Mouse (Mus musculus) gonadal fat pad, adult 2 months (tissue): ENCODE data around the gene Rbm10. TPM values are rescaled to one million over a fixed set of nuclear protein-coding genes. Genes with fewer than 3 reads are reported as not detected.

Experiments
- DNase-seq: peaks from one replicate; pipeline ENCODE4 v3.0.0-alpha.2; 2012; ENCODE audit warnings: low read depth
- polyA plus RNA-seq: library from polyadenylated mRNA; depleted of rRNA; stranded (reverse); fragments of >200 nt; gene quantifications from 2 replicates; pipeline ENCODE4 v1.2.3, GENCODE M21; 2012; rRNA removed

Gene Rbm10
- polyA plus RNA-seq = 63.4 and 66.5 TPM in 2 replicates

GRCm38 (mm10) chrX:20617176-20617902 is at the start of gene Rbm10, which contains the start of gene Ndufb11:
Gene Rbm10 (plus strand): TSS chrX:20617503.
Gene Ndufb11 (minus strand): TSS chrX:20617619.
- peak; percentile 37 for DNase-seq

- DNase-seq = no peak
Measured at GRCm38 (mm10) chrX:20571024-20571423, 46.3 kb upstream of the Rbm10 start.

GRCm38 (mm10) chrX:20572683-20573082 is 44.6 kb upstream of the Rbm10 start:
- no peak for DNase-seq

GRCm38 (mm10) chrX:20573927-20574326 is 43.4 kb upstream of the Rbm10 start:
- DNase-seq = no peak

- no peak for DNase-seq
Measured at GRCm38 (mm10) chrX:20587968-20588367, 29.3 kb upstream of the Rbm10 start.

GRCm38 (mm10) chrX:20608500-20608899 is 8.8 kb upstream of the Rbm10 start:
- no peak for DNase-seq

- DNase-seq = no peak
Measured at GRCm38 (mm10) chrX:20616861-20617175, 485 bp upstream of the Rbm10 start.

GRCm38 (mm10) chrX:20617903-20618399 is 648 bp downstream of the Rbm10 start:
- DNase-seq = no peak

GRCm38 (mm10) chrX:20638141-20638540 is 20.8 kb downstream of the Rbm10 start:
- no peak for DNase-seq

GRCm38 (mm10) chrX:20644780-20645179 is 27.5 kb downstream of the Rbm10 start:
- no peak for DNase-seq

- DNase-seq = no peak
Measured at GRCm38 (mm10) chrX:20657593-20657992, 40.3 kb downstream of the Rbm10 start.

GRCm38 (mm10) chrX:20658026-20658652 is 40.8 kb downstream of the Rbm10 start, which contains the start of gene Uba1:
Gene Uba1 (plus strand): TSS chrX:20658326.
- no peak for DNase-seq

- DNase-seq = no peak
Measured at GRCm38 (mm10) chrX:20658891-20659406, 41.6 kb downstream of the Rbm10 start.

GRCm38 (mm10) chrX:20662317-20662715 is 45.0 kb downstream of the Rbm10 start:
- no peak for DNase-seq

GRCm38 (mm10) chrX:20662716-20663443 is 45.6 kb downstream of the Rbm10 start:
- DNase-seq = no peak

- no peak for DNase-seq
Measured at GRCm38 (mm10) chrX:20663444-20663790, 46.1 kb downstream of the Rbm10 start.

- peak; percentile 72 for DNase-seq
Measured at GRCm38 (mm10) chrX:20687519-20688067, 70.3 kb downstream of the Rbm10 start, which contains the start of gene Cdk16. Gene Cdk16 (plus strand): TSS chrX:20687954.

- no peak for DNase-seq
Measured at GRCm38 (mm10) chrX:20688068-20688547, 70.8 kb downstream of the Rbm10 start.

- DNase-seq = no peak
Measured at GRCm38 (mm10) chrX:20688615-20689014, 71.3 kb downstream of the Rbm10 start.

GRCm38 (mm10) chrX:20691566-20691965 is 74.3 kb downstream of the Rbm10 start:
- no peak for DNase-seq

- DNase-seq = no peak
Measured at GRCm38 (mm10) chrX:20692616-20693015, 75.3 kb downstream of the Rbm10 start.

GRCm38 (mm10) chrX:20695842-20696241 is 78.5 kb downstream of the Rbm10 start:
- DNase-seq = no peak
